Mouse (Mus musculus): ENCODE measurements at regions not wholly inside any gene's neighbourhood (a gene's known extent, or its start where the extent isn't known, plus 50 kb on each side); places are given as distances from the start of the nearest gene placed in this dataset.
A peak's percentile ranks its signal among the peaks of the same experiment; 100 is the strongest.

GRCm38 (mm10) chr13:71274139-71274538 lies 432.5 kb upstream of the Adamts16 start:
- Histone ChIP-seq H3K4me1 (no peaks in the 10 kb centered on the region), H3K9ac (no peak overlapping the region), H3K36me3 (replicated peaks) (no peaks in the 10 kb centered on the region), H3K9me3 (no peaks in the 10 kb centered on the region), H3K27ac (no peak overlapping the region), H3K4me3 (replicated peaks) (no peak overlapping the region), H3K27me3 (0 out of 2 replicates have a peak, but pooled peaks cover 4% of the 10 kb centered on the region), H3K4me2 (no peak overlapping the region)
- no peak for ATAC-seq (ENCODE audit: low FRiP score)
- 70% methylated on average over 3 of the region's 3 CpGs for WGBS

- H3K4me1 ChIP-seq: no peaks in the 10 kb centered on the region
Measured at GRCm38 (mm10) chr13:71273485-71273884, 431.9 kb upstream of the Adamts16 start.

DNA sequence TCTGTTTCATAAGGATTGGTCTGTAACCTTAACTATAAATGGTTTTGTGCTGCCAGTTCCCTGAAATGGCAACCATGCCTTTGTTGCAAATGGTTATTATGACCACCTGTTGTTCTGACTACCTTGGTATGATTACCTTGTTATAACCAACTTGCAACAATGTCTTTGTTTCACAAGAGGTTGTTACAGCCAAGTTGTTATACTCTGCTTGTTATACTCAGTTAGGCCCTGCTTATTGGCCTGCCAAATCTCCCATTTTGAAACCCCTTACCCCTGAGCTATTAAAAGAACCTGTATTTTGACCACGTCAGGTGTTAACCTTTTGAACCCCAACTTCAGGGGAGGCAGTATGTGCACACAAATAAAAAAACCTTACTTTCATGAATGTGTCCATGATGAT lies 431.5 kb upstream of the Adamts16 start:
- no peak overlapping the region for H3K9ac ChIP-seq
- no peak for ATAC-seq (ENCODE audit: low FRiP score)
- no peak overlapping the region for H3K4me3 ChIP-seq (replicated peaks)
- WGBS: 76% methylated on average over 1 of the region's 1 CpGs
- no peaks in the 10 kb centered on the region for H3K36me3 ChIP-seq (replicated peaks)
- 0 out of 2 replicates have a peak, but pooled peaks cover 4% of the 10 kb centered on the region for H3K27me3 ChIP-seq
- no peaks in the 10 kb centered on the region for H3K9me3 ChIP-seq
- no peak overlapping the region for H3K4me2 ChIP-seq
- H3K27ac ChIP-seq: no peak overlapping the region
- no peaks in the 10 kb centered on the region for H3K4me1 ChIP-seq

More at GRCm38 (mm10) chr13:71273485-71273884, 431.9 kb upstream of the Adamts16 start:
- H3K4me2 ChIP-seq: no peak overlapping the region
- H3K27ac ChIP-seq: no peak overlapping the region
- no peaks in the 10 kb centered on the region for H3K36me3 ChIP-seq (replicated peaks)
- 90% methylated on average over 5 of the region's 5 CpGs for WGBS
- H3K27me3 ChIP-seq: 0 out of 2 replicates have a peak, but pooled peaks cover 4% of the 10 kb centered on the region
- H3K4me3 ChIP-seq (replicated peaks): no peak overlapping the region
- no peaks in the 10 kb centered on the region for H3K9me3 ChIP-seq
- no peak overlapping the region for H3K9ac ChIP-seq
- ATAC-seq (ENCODE audit: low FRiP score): no peak

GRCm38 (mm10) chr13:71272431-71272830 lies 430.8 kb upstream of the Adamts16 start:
- H3K9me3 ChIP-seq: no peaks in the 10 kb centered on the region
- no peak for ATAC-seq (ENCODE audit: low FRiP score)
- H3K27me3 ChIP-seq: 0 out of 2 replicates have a peak, but pooled peaks cover 4% of the 10 kb centered on the region
- no peaks in the 10 kb centered on the region for H3K36me3 ChIP-seq (replicated peaks)
- no peak overlapping the region for H3K4me3 ChIP-seq (replicated peaks)
- WGBS: 84% methylated on average over 5 of the region's 5 CpGs
- H3K4me1 ChIP-seq: no peaks in the 10 kb centered on the region
- H3K4me2 ChIP-seq: no peak overlapping the region
- no peak overlapping the region for H3K9ac ChIP-seq
- no peak overlapping the region for H3K27ac ChIP-seq

DNA sequence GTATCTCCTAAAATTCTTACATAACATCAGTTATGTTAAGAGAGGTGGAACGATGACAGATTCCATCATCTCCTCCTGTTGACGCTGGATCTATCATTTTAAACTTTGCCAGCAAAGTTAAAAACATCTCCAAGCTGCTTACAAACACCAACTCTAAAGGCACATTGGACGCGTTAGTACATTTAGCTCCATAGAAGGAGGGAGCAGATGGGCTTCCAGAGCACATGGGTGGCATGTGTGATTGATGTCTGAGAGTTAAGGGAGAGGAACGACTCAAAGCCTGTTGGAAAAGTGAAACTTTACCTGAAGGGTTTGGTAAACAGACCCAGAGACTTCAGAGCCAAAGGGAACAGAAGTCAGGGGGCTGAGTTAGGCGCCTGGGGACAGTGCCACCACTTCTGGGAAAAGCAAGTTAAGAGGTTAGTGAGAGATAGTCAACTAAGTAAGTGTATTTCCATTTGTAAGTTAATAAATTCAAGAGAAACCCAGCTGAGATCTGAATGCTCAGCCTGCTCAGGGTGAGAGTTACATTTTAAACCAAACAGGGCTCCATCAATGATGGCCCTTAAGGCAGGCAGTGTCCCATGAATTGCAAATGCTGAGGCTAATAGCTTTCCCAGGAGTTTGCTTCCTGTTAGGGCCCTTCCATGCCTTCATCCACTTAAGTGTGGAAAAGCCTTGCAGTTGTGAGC lies 430.3 kb upstream of the Adamts16 start:
- Histone ChIP-seq H3K9me3 (no peaks in the 10 kb centered on the region), H3K36me3 (replicated peaks) (no peaks in the 10 kb centered on the region), H3K27me3 (0 out of 2 replicates have a peak, but pooled peaks cover 4% of the 10 kb centered on the region), H3K9ac (no peak overlapping the region), H3K4me2 (no peak overlapping the region), H3K4me3 (replicated peaks) (no peak overlapping the region), H3K4me1 (no peaks in the 10 kb centered on the region), H3K27ac (no peak overlapping the region)
- 81% methylated on average over 6 of the region's 6 CpGs for WGBS
- ATAC-seq (ENCODE audit: low FRiP score): no peak

DNA sequence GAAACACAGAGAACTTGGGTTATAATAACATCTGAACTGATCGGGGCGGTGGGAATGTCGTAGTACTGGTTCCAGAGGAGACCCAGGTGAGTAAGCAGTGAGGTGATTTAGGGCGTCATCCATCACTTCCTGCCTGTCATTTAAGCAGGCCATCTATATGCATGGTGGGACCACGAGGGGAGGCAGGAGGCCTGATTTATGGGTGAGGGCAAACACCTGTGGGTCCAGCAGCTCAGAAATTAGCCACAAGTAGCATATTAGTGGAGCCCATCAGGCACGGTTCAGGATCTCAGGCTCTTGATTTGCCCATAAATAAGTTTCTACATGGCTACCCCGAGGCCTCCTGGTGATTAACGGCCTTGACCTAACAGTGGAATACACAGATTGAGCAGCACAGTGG lies 428.8 kb upstream of the Adamts16 start:
- WGBS: 86% methylated on average over 8 of the region's 8 CpGs
- Histone ChIP-seq H3K4me1 (no peaks in the 10 kb centered on the region), H3K4me3 (replicated peaks) (no peak overlapping the region), H3K9me3 (no peaks in the 10 kb centered on the region), H3K27ac (no peak overlapping the region), H3K4me2 (no peak overlapping the region), H3K36me3 (replicated peaks) (no peaks in the 10 kb centered on the region), H3K27me3 (0 out of 2 replicates have a peak, but pooled peaks cover 4% of the 10 kb centered on the region), H3K9ac (no peak overlapping the region)
- ATAC-seq (ENCODE audit: low FRiP score): no peak

DNA sequence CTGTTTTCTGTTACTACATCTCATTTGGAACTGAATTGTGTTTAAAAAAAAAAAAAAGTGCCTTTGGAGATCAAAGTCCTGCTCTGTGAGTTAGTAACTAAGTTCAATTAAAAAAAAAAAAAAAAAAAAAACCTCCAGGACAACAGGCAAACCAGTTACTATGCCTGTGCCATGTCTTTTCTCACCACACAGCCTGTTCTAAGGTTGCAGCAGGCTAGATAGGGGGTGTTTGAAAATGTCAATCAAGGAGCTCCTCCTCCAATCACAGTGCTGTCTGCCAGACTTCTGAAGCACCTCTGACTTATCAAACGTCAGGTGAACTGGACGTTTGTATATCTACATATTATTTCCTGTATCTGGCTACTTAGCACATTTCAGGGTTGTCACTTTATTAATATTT lies 427.9 kb upstream of the Adamts16 start:
- Histone ChIP-seq H3K9ac (no peak overlapping the region), H3K27me3 (0 out of 2 replicates have a peak, but pooled peaks cover 4% of the 10 kb centered on the region), H3K36me3 (replicated peaks) (no peaks in the 10 kb centered on the region), H3K4me2 (no peak overlapping the region), H3K27ac (no peak overlapping the region), H3K4me1 (no peaks in the 10 kb centered on the region), H3K9me3 (no peaks in the 10 kb centered on the region), H3K4me3 (replicated peaks) (no peak overlapping the region)
- WGBS: 81% methylated on average over 2 of the region's 2 CpGs
- ATAC-seq (ENCODE audit: low FRiP score): no peak

DNA sequence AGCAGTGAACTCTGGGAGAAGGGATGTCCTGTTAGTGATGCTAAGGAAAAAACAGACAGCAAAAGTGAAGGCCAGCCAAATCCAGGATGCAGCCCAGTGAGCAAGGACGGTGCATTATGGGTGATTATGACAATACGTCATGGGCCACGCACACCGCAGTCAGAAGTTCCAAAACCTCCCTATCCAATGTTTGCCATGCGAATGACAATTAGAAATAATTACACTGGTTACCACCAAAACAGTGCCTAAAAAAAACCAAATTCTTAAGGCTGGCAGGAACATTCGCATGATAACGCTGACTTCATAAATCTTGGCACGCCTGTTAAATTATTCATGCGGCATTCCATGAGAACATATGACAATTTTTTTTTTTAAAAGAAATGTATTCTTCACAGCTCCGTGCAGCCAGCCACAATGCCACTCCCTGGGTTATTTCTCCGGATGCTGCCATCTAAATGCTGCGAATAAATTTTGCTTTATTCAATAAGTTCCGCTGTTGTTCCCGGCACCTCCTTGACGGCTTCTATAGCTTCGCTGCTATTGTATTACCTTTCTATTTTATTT lies 421.8 kb upstream of the Adamts16 start:
- Histone ChIP-seq H3K27me3 (peaks cover 5% of the 10 kb centered on the region), H3K4me3 (replicated peaks) (no peak overlapping the region), H3K27ac (no peak overlapping the region), H3K36me3 (replicated peaks) (no peaks in the 10 kb centered on the region), H3K4me2 (no peak overlapping the region), H3K9me3 (no peaks in the 10 kb centered on the region), H3K4me1 (no peaks in the 10 kb centered on the region), H3K9ac (no peak overlapping the region)
- ATAC-seq (ENCODE audit: low FRiP score): no peak
- WGBS: 84% methylated on average over 16 of the region's 16 CpGs

DNA sequence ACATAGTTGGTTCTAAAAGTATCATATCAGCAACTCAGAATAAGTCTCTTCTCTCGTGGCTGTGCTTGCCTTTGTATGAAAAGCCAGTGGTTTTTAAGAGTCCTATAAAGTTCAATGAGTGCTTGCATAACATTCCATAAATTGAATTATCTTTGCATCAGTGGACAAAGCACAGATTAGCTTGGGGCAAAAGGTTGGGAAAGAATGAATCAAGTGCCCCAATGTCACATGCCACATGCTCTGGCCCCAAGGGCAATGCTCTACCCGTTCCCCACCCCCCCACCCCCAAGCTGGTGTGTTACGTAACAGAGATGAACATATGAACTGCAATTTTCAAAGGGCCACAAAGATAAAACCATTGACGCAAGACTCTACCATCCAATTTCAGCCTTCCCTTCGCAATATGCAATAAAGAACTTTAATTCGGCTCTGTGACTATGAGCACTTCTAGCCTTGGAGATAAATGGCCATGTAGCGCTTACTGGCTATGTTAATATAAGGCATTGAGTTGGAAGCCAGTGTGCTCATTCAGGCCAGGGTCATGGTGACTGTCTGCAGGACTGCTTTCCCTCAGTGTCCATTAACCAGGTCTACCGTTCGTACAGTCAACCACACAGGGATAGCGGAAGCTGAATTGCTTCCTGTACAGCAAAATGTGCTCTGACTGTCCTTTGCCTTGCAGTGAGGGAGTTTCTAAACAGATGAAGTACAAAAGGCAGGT lies 421.1 kb upstream of the Adamts16 start:
- no peak overlapping the region for H3K4me3 ChIP-seq (replicated peaks)
- H3K4me1 ChIP-seq: no peaks in the 10 kb centered on the region
- H3K4me2 ChIP-seq: no peak overlapping the region
- H3K9me3 ChIP-seq: no peaks in the 10 kb centered on the region
- H3K27ac ChIP-seq: no peak overlapping the region
- H3K36me3 ChIP-seq (replicated peaks): no peaks in the 10 kb centered on the region
- no peak overlapping the region for H3K9ac ChIP-seq
- ATAC-seq (ENCODE audit: low FRiP score): no peak
- H3K27me3 ChIP-seq: peaks cover 5% of the 10 kb centered on the region
- WGBS: 78% methylated on average over 10 of the region's 10 CpGs

DNA sequence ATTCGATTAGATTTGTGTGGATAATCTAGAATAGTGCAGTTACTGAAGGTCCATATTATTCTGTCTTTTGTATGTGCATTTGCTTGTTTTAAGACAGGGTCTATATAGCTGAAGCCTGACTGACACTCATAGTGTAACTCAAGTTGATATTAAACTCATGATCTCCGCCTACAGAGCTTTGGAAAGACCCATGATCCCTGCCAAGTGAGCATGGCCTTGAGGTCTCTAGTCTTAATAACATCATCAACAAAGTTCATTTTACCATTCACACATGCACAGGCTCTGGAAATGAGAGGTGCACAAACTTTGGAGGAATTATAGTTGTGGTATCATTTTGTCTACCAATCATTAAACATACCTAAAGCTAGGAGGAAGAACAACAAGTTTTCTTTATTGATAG lies 412.4 kb upstream of the Adamts16 start:
- Histone ChIP-seq H3K4me2 (no peak overlapping the region), H3K9ac (no peak overlapping the region), H3K27me3 (peaks cover 7% of the 10 kb centered on the region; the same call in 1 of the 2 replicates), H3K36me3 (replicated peaks) (no peaks in the 10 kb centered on the region), H3K9me3 (no peaks in the 10 kb centered on the region), H3K4me1 (peaks cover 4% of the 10 kb centered on the region; the same call in 1 of the 2 replicates), H3K27ac (no peak overlapping the region), H3K4me3 (replicated peaks) (no peak overlapping the region)
- 87% methylated on average over 2 of the region's 2 CpGs for WGBS
- ATAC-seq (ENCODE audit: low FRiP score): no peak

GRCm38 (mm10) chr13:71248261-71249031 lies 406.8 kb upstream of the Adamts16 start:
- WGBS: 28% methylated on average over 8 of the region's 8 CpGs
- no peaks in the 10 kb centered on the region for H3K9me3 ChIP-seq
- no peaks in the 10 kb centered on the region for H3K36me3 ChIP-seq (replicated peaks)
- H3K27me3 ChIP-seq: peaks cover 28% of the 10 kb centered on the region
- no peak overlapping the region for H3K4me2 ChIP-seq
- no peak overlapping the region for H3K4me3 ChIP-seq (replicated peaks)
- H3K9ac ChIP-seq: no peak overlapping the region
- peak; percentile 77 for ATAC-seq (ENCODE audit: low FRiP score)
- H3K4me1 ChIP-seq: peaks cover 13% of the 10 kb centered on the region
- no peak overlapping the region for H3K27ac ChIP-seq

GRCm38 (mm10) chr13:71247241-71247640 lies 405.6 kb upstream of the Adamts16 start:
- peaks cover 28% of the 10 kb centered on the region for H3K27me3 ChIP-seq
- ATAC-seq (ENCODE audit: low FRiP score): no peak

More at GRCm38 (mm10) chr13:71247241-71247640, 405.6 kb upstream of the Adamts16 start:
- Histone ChIP-seq H3K36me3 (replicated peaks) (no peaks in the 10 kb centered on the region), H3K9me3 (no peaks in the 10 kb centered on the region), H3K27ac (no peak overlapping the region), H3K4me1 (peaks cover 13% of the 10 kb centered on the region), H3K4me2 (no peak overlapping the region), H3K4me3 (replicated peaks) (no peak overlapping the region), H3K9ac (no peak overlapping the region)

All from forebrain, embryonic 12.5 days (tissue).